Mouse (Mus musculus) lung, postnatal 14 days (tissue): ENCODE data around the gene Paqr5.
A peak's percentile ranks its signal among the peaks of the same experiment; 100 is the strongest.

Experiments
- DNase-seq: peaks from one replicate; pipeline ENCODE4 v3.0.0; 2021

The Paqr5 gene

GRCm38 (mm10) chr9:62007028-62007427 lies 19.6 kb downstream of the Paqr5 start:
- DNase-seq = no peak

GRCm38 (mm10) chr9:62003611-62004010 lies 23.0 kb downstream of the Paqr5 start:
- no peak for DNase-seq

DNA sequence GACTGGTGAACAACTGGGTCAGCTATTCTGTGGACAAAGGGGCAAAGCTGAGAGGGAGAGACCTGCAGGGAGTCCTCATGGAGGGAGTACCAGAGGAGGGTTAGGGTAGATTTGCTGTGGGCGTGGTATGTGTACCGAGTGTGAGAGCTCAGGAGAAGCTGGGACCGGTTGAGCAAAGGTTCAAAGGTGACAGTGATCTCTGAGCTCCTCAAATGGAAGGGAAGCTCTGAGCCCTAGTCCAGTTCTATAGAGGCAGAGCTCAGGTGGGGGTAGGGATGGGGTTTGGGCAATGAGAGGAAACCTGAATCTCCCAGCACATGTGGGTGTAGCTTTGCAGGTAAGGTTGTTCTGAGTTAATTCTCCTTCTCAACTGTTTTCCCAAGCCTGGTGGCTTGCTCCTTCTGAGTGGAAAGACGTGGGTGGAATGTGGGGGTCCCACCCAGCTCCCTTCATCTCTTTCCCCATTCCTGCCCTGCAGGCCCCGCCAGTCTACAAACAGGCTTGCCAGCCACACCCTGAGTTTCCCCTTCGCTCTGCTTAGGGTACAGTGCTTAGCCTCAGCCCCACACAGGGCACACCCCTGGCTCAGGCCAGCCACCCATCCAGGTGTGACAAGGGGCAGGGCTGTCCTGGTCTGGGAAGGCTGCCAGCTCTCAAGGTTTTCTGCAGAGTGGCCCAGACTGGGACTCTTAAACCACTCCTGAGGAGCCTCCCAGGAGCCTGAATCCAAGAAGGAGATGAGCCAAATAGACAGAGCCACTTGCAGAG lies 26.8 kb downstream of the Paqr5 start:
- DNase-seq = peak; percentile 73

DNA sequence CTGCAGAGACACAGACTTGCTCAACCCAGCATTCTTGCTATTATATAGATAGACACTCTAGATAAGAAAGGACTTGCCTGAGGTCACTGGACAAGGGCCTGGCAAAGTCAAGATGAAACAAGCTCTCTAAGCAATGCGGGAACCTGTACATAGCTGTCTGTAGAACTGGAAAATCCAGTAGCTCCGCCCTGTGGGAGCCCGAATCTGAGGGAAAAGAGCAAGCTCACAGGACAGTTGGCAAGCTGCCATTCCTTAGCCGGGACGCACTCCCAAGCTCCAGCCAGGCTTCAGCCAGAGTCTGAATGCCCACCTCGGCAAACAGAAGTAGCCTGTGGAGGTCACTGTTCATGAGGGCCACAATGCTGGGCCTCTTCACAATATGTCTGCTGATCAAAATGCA lies 28.8 kb downstream of the Paqr5 start:
- peak; percentile 75 for DNase-seq

DNA sequence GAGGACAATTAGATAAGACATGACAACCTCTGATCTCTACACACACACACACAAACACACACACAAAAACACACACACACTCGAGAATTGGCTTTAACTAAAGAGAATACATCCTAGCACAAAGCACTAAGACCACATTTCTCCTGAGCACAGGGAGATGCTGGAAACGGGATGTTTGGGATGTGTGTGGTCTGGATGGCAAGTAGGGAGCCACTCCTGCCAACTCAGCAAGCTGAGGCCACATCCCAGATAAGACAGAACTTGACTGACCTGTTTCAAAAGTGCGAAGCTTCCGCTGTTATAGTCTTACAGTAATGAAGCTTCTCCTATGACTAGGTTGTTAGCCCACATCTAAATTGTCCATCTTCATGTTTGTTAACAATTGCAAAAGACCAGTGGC lies 35.5 kb downstream of the Paqr5 start:
- no peak for DNase-seq

DNA sequence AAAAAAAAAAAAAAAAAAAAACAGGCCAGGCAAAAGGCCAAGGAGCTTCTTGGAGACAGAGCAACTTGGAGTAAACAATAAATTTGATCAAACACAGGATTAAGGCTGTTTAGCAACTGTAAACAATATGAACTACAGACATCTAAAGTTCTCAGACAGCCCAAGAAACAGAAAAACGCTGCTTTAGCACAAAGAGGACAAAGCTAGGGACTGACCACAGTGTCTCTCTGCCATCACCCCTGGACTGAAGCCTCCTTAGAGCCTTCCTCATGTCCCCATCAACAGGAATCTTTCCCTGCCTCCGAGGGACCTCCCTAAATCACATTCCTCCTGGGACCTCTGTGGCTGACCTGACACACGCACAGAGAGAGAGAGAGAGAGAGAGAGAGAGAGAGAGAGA lies 35.9 kb downstream of the Paqr5 start:
- no peak for DNase-seq

DNA sequence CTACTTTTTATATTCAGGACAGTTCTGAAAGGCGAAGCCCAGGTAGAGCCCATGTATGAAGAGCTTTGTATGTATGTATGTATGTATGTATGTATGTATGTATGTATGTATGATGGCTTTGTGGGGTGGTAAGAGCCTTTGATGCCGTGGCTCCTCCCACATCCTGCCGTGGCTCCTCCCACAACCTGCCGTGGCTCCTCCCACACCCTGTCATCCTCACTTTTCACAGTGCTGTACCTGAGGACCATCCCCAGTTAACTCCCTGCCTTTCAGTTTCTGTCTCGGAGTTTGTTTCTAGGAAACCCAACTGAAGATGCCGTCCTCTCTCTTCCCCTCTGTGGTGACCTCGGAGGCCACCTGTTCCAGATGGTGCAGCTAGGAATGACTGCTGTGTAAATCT lies 40.6 kb downstream of the Paqr5 start:
- DNase-seq = no peak

GRCm38 (mm10) chr9:61985183-61985863 lies 41.3 kb downstream of the Paqr5 start:
- DNase-seq = peak; percentile 77

DNA sequence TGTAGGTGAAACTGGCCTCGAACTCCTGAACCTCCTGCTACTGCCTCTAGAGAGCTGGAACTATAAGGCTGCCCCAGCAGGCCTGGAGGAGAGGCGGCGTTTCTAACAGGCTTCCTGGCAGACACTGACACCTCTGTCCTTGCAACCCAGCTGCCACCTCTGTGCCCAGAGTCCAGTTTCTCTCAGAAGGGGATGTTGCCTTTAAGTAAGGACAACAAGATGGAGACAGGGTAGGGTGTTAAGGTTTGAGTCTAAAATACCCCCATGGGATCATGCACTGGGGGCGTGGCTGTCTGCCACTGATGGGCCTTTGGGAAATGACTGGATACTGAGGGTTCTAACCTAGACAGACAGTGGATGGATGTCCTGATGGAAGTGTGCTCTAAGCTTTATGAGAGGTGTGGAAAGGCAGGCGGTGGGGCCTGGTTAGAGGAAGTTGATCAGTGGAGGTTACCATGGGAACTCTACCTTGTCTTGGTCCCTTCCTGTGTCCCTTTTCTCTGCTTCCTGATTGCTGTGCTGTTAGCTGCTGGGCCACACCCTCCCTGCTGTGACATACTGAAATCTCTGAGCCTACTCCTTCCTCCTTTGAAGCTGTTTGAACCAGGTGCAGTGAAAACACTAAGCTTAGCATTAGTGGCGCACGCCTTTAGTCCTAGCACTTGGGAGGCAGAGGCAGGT lies 43.6 kb downstream of the Paqr5 start:
- no peak for DNase-seq

DNA sequence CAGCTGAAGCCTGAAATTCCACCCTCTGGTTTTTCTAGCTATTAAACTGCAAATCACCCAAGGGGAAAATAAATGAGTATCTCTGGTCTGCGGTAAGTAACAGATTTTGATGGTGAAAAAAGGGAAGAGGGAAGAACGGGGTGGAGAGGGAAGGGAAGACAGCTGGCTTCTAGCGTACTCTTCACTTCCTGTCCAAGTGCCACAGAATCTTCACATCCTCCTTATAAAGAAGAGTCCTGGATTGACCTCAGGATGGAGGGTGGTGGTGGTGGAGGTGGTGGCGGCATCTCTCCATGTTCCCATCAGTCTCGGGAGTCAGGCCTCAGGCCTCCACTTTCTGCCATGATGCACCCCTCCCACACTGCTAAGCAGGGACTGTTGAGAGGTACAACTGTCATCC lies 44.8 kb downstream of the Paqr5 start:
- DNase-seq = no peak

GRCm38 (mm10) chr9:61979983-61980382 lies 46.7 kb downstream of the Paqr5 start:
- DNase-seq = no peak

GRCm38 (mm10) chr9:61977258-61977945 lies 49.3 kb downstream of the Paqr5 start:
- DNase-seq = no peak

- no peak for DNase-seq
These were observed 54.6 kb downstream of the Paqr5 start for GRCm38 (mm10) chr9:61972031-61972430.

GRCm38 (mm10) chr9:61971045-61971444 lies 55.6 kb downstream of the Paqr5 start:
- DNase-seq = no peak

DNA sequence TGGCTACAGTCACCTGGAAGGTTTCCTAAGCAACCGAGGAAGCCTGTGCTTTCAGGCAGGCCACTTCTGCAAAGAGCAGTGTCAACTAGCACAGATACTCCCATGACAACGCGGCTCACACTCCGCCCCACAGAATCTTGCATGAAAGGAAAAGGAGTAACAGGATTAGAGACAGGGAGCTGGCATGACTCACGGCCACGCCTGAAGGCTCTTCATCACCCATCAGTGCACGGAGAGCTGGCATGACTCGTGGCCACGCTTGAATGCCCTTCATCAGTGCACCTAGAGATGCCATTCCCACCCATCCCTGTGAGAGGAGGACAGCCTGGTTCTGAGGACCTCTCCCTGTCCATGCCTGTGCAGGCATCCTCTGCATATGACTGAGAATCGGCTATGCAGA lies 59.3 kb downstream of the Paqr5 start:
- no peak for DNase-seq

GRCm38 (mm10) chr9:61965987-61966386 lies 60.7 kb downstream of the Paqr5 start:
- no peak for DNase-seq

- DNase-seq = peak; percentile 86
These were observed 61.2 kb downstream of the Paqr5 start for GRCm38 (mm10) chr9:61965411-61965930.

- DNase-seq = no peak
These were observed 63.3 kb downstream of the Paqr5 start for GRCm38 (mm10) chr9:61963356-61963755.

DNA sequence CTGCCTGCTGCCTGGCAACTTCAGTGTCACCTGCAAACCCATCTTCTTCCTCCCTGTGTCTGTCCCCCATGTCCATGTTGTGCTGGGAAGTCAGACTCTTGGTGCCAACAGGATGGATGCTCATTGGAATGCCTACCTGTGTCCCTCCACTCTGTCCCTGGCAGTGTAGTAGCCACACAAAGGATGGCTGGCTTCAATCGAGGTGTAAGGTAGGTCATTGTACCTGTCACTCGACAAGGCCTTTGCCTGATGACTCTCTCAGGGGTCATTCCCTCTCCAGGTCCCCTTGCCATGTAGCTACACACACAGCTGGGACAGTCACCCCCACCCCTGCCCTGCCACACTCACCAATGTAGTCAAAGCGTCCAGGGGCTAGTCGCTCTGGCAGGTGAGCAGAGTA lies 65.5 kb downstream of the Paqr5 start:
- DNase-seq = no peak

GRCm38 (mm10) chr9:61960753-61961152 lies 65.9 kb downstream of the Paqr5 start:
- peak; percentile 69 for DNase-seq

DNA sequence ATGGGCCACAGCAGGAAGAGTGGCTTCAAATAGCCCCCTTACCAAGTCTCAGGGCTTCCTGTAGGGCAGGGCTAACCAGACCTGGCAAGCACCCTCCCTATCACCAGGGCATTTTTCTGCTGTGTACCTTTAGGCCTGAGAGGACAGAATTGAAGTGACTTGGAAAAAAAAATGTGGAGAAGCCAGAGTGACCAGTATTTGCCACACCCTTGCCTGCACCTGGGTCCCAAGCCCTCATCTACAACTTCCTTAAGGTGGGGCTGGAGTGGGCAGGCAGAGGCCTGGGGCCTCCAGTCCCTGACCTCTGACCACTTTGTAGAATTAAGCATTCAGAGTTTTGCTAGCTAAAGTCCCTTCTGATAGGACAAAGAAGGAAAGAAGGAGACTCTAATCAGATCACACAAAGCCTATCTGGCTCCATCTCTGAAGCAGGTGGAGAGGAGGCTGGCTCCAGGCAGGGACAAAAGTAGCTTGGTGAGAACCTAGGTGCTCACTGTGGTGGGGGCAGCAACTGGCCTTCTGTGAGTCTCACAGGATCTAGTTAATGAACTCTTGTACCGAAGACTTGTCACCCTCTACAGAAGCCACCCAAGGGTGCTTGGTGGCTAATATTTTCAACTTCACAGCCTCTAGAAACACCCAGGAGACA lies 66.6 kb downstream of the Paqr5 start:
- DNase-seq = peak; percentile 10

- no peak for DNase-seq
These were observed 71.9 kb downstream of the Paqr5 start for GRCm38 (mm10) chr9:61954707-61955106.

DNA sequence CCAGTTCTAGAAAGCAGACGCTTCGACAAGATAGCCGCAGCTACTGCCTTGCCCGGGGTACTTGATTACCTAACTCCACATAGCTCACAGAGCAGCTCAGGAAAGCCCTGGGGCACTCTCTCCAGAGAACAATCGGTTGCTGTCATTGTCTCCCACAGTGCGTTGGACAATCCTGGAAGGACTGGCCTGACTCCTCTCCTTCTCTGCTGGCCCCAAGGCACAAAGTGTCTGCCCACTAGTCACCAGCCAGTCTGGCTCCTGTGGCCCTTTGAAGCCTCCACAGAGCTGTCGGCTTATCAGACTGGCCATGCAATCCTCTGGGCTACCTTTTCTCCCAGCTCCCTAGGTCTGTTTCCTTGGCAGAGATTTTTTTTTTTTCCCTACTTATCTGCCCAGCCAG lies 74.4 kb downstream of the Paqr5 start:
- DNase-seq = no peak
